Mouse (Mus musculus) forebrain, embryonic 10.5 days (tissue): ENCODE data around the gene Kcnj11. TPM values are rescaled to one million over a fixed set of nuclear protein-coding genes. Genes with fewer than 3 reads are reported as not detected.

Experiments
- DNase-seq: peaks from one replicate; pipeline ENCODE4 v3.0.0-alpha.2; 2017; ENCODE audit warnings: low spot score; ENCODE audit errors: extremely low spot score
- H3K27ac ChIP-seq: fragments of 300-500 bp; sonication (generic); 2 replicates; pipeline ENCODE4 v1.5.1; 2016; ENCODE audit warnings: mild to moderate bottlenecking
- H3K27me3 ChIP-seq: fragments of 300-500 bp; sonication (generic); 2 replicates; pipeline ENCODE4 v1.6.1; 2016; ENCODE audit warnings: mild to moderate bottlenecking; ENCODE audit not compliant: poor library complexity, severe bottlenecking
- H3K36me3 ChIP-seq: fragments of 300-500 bp; sonication (generic); replicated peaks from 2 replicates; pipeline ENCODE4 v1.6.1; 2016; ENCODE audit warnings: mild to moderate bottlenecking, moderate library complexity
- H3K4me1 ChIP-seq: fragments of 300-500 bp; sonication (generic); 2 replicates; pipeline ENCODE4 v1.6.1; 2016
- H3K4me3 ChIP-seq: fragments of 300-500 bp; sonication (generic); 2 replicates; pipeline ENCODE4 v1.5.1; 2016; ENCODE audit warnings: mild to moderate bottlenecking, moderate library complexity
- H3K9me3 ChIP-seq: fragments of 300-500 bp; sonication (generic); 2 replicates; pipeline ENCODE4 v1.6.1; 2016; ENCODE audit warnings: mild to moderate bottlenecking, moderate library complexity
- WGBS: fragments of 180-500 bp; shearing (Covaris S2); methylation state at CpG from one replicate; pipeline ENCODE4 v1.1.7; 2016; 5-methylcytosine and 5-hydroxymethylcytosine counted together
- polyA plus RNA-seq: library from polyadenylated mRNA; unstranded; fragments of >200 nt; fragmentation: Nextera tagmentation; extraction: Ambion mirVana; gene quantifications from 2 replicates; pipeline ENCODE4 v1.2.1, GENCODE M21; 2016

Gene Kcnj11
- 0.12 and 0.54 TPM in 2 replicates for polyA plus RNA-seq

GRCm38 (mm10) chr7:46100563-46100962 lies at the start of gene Kcnj11:
Gene Kcnj11, minus strand, starts transcription at chr7:46100764.
- DNase-seq = peak; percentile 89
- Histone ChIP-seq H3K27me3 (peaks cover 50% of the 10 kb centered on the region), H3K9me3 (no peaks in the 10 kb centered on the region), H3K36me3 (no peaks in the 10 kb centered on the region), H3K4me1 (peaks cover 15% of the 10 kb centered on the region), H3K4me3 (peak within 1 kb of the TSS; percentile 74), H3K27ac (peak within 1 kb of the TSS; percentile 84)
- whole genome bisulfite sequencing = 1% methylated on average over 34 of the region's 34 CpGs

GRCm38 (mm10) chr7:46147417-46147816 lies 46.9 kb upstream of the Kcnj11 start:
- Histone ChIP-seq H3K27ac (no peak overlapping the region), H3K4me1 (no peaks in the 10 kb centered on the region), H3K36me3 (no peaks in the 10 kb centered on the region), H3K4me3 (no peak overlapping the region), H3K9me3 (no peaks in the 10 kb centered on the region), H3K27me3 (no peaks in the 10 kb centered on the region)
- DNase-seq = no peak
- WGBS = 92% methylated on average over 7 of the region's 7 CpGs

DNA sequence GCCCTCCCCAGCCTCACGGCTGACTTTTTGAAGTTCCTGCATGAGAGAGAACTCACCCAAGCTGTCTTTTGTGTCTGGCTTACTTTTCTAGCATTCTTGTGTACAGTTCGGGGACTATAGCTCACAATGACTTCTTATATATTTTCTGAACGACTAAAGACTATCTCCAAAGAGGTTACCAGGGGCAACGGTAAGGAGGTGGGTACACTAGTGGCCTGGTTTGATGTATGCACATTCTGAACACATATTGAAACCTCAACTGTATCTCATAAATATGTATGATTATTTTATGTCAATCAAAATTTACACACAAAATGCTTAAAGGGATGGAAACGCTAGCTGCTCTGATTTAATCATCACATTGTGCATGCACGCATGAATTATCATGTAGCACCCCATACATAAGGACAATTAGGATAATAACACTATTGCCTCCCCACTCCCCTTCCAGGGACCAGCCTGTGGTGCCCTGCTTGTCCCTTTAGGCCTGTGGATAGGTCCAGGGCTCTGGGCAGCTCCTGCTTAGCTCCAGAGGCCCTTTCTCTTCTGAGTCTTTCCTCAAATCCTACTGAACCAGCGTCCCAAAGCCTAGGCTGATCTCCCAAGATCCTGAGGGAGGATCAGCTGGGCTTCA lies 46.2 kb upstream of the Kcnj11 start:
- H3K36me3 ChIP-seq = no peaks in the 10 kb centered on the region
- H3K27ac ChIP-seq = no peak overlapping the region
- 91% methylated on average over 7 of the region's 7 CpGs for WGBS
- no peaks in the 10 kb centered on the region for H3K27me3 ChIP-seq
- H3K4me1 ChIP-seq = no peaks in the 10 kb centered on the region
- H3K9me3 ChIP-seq = no peaks in the 10 kb centered on the region
- DNase-seq = no peak
- H3K4me3 ChIP-seq = no peak overlapping the region

DNA sequence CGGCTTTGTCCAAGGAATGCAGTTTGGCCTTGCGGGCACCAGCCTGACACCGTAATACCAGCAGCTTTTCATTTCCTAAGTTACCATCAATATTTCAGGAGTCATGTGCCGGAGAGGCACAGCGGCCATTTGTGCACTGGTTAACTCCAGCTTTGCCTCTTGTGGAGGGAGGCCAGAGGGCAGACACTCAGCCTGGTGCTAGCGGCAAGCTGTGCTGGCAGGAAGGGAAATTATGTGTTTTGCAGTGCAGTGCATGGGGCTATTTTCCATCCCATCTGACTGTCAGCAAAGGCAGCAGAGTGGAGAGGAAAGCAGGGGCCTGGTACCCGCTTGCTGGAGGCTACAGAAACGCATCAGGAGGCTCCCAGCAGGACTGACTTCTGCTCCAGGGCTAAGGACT lies 43.5 kb upstream of the Kcnj11 start:
- Histone ChIP-seq H3K4me3 (no peak overlapping the region), H3K36me3 (no peaks in the 10 kb centered on the region), H3K9me3 (no peaks in the 10 kb centered on the region), H3K4me1 (no peaks in the 10 kb centered on the region), H3K27ac (no peak overlapping the region), H3K27me3 (no peaks in the 10 kb centered on the region)
- 87% methylated on average over 8 of the region's 8 CpGs for WGBS
- DNase-seq = no peak

DNA sequence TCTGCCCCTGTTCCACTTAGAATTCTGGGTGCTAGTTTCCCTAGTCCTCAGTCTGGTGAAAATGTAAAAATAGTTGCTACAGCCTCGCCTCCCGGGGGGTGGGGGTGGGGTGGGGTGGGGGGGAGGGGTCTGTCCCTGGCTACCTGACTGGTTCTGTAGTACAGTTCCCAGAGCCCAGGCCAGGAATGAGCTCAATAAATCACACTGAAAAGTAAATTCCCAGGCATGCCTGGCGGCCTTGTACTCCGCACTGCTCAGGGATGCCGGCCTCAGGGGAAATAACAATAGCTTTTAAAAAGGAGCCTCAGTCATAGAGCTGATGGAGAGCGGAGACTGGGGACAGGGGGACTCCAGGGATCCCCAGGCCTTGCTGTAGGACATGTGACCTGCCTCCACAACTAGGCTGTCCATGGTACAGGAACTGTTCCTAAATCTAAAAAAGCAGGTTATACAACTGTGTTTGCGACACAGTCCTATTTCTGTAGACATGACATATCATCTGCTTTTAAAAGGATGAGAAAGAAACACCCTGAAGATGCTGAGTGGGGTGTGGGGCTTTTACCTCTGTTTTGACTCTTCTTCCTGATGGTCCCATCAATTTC lies 37.9 kb upstream of the Kcnj11 start:
- Histone ChIP-seq H3K27me3 (peaks cover 9% of the 10 kb centered on the region), H3K36me3 (no peaks in the 10 kb centered on the region), H3K4me1 (peaks cover 25% of the 10 kb centered on the region), H3K4me3 (no peak overlapping the region), H3K27ac (no peak overlapping the region), H3K9me3 (no peaks in the 10 kb centered on the region)
- DNase-seq = no peak
- WGBS = 52% methylated on average over 7 of the region's 7 CpGs

DNA sequence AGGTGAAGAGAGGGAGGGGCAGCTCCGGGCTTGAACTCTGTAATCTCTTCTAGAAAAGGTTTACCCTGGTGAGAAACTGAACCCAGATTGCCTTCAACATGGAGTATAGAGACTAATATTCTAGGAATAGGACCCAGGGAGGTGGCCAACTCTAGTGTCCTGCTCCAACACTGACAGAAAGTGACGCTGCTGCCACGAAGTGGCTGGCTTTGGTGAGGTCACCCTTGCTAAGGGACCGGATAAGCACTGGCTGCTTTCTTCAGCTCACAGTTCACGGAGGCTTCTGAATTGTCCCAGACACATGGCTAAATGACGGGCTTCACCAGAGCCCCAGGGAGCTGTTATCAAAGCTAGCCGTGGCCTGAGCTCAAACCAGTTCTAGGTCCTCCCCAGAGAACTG lies 33.3 kb upstream of the Kcnj11 start:
- Histone ChIP-seq H3K27me3 (peaks cover 30% of the 10 kb centered on the region), H3K9me3 (no peaks in the 10 kb centered on the region), H3K4me3 (no peak overlapping the region), H3K36me3 (no peaks in the 10 kb centered on the region), H3K27ac (peak overlapping the region; percentile 59), H3K4me1 (peaks cover 50% of the 10 kb centered on the region)
- 29% methylated on average over 7 of the region's 7 CpGs for WGBS
- no peak for DNase-seq

- peaks cover 41% of the 10 kb centered on the region for H3K4me1 ChIP-seq
- no peak overlapping the region for H3K4me3 ChIP-seq
- no peaks in the 10 kb centered on the region for H3K36me3 ChIP-seq
- H3K27ac ChIP-seq = no peak overlapping the region
- WGBS = 87% methylated on average over 12 of the region's 12 CpGs
- peaks cover 30% of the 10 kb centered on the region for H3K27me3 ChIP-seq
- no peak for DNase-seq
- H3K9me3 ChIP-seq = no peaks in the 10 kb centered on the region
Measured at GRCm38 (mm10) chr7:46132229-46132628, 31.7 kb upstream of the Kcnj11 start.

DNA sequence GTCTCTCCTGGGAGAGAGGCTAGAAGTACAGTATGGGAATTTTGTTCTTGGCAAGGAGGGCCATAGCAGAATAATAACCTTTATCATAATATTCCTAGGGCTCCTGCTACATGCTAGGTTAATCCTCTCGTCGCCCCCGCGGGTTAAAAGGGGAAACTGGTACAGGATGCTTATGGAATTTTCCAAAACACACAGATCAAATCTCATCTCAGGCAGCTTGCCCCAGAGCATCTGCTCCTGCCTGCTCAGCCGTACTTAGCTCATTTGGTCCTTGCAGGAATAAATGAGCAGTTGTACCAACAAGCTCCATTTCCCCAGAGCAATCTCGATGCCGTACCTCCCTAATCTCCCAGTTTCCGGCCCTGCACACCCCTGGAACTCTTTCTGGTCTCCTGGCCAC lies 31.2 kb upstream of the Kcnj11 start:
- 82% methylated on average over 8 of the region's 8 CpGs for WGBS
- no peak overlapping the region for H3K27ac ChIP-seq

GRCm38 (mm10) chr7:46131266-46131665 lies 30.7 kb upstream of the Kcnj11 start:
- no peaks in the 10 kb centered on the region for H3K9me3 ChIP-seq
- WGBS = 16% methylated on average over 3 of the region's 3 CpGs
- H3K4me3 ChIP-seq = no peak overlapping the region
- DNase-seq = no peak
- H3K27ac ChIP-seq = no peak overlapping the region
- no peaks in the 10 kb centered on the region for H3K36me3 ChIP-seq
- H3K27me3 ChIP-seq = peaks cover 30% of the 10 kb centered on the region
- peaks cover 41% of the 10 kb centered on the region for H3K4me1 ChIP-seq

More for the DNA sequence above, 31.2 kb upstream of the Kcnj11 start:
- no peak overlapping the region for H3K4me3 ChIP-seq
- no peaks in the 10 kb centered on the region for H3K9me3 ChIP-seq
- H3K36me3 ChIP-seq = no peaks in the 10 kb centered on the region
- DNase-seq = no peak
- peaks cover 30% of the 10 kb centered on the region for H3K27me3 ChIP-seq
- peaks cover 41% of the 10 kb centered on the region for H3K4me1 ChIP-seq

DNA sequence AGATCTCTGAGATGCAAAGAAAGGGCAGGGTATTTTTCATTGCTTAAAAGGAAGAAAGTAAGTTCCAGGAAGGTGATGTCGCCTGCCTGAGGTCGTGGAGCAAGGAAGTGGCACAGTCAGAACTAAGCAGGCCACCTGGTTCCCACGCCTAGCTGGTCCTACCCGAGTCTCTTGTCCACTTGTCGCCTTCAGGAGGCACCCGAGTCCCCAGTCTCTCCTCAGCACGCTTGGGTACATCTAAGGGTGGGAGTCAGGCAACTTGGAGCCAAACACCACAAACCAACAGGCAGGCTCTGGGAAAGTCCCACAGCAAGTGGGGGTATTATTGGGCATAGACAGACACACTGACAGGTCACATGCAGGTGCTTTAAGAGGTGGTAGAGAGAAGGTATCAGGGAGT lies 30.2 kb upstream of the Kcnj11 start:
- no peak for DNase-seq
- Histone ChIP-seq H3K4me3 (no peak overlapping the region), H3K9me3 (no peaks in the 10 kb centered on the region), H3K27me3 (peaks cover 30% of the 10 kb centered on the region), H3K27ac (no peak overlapping the region), H3K36me3 (no peaks in the 10 kb centered on the region), H3K4me1 (peaks cover 41% of the 10 kb centered on the region)
- 77% methylated on average over 7 of the region's 7 CpGs for WGBS

DNA sequence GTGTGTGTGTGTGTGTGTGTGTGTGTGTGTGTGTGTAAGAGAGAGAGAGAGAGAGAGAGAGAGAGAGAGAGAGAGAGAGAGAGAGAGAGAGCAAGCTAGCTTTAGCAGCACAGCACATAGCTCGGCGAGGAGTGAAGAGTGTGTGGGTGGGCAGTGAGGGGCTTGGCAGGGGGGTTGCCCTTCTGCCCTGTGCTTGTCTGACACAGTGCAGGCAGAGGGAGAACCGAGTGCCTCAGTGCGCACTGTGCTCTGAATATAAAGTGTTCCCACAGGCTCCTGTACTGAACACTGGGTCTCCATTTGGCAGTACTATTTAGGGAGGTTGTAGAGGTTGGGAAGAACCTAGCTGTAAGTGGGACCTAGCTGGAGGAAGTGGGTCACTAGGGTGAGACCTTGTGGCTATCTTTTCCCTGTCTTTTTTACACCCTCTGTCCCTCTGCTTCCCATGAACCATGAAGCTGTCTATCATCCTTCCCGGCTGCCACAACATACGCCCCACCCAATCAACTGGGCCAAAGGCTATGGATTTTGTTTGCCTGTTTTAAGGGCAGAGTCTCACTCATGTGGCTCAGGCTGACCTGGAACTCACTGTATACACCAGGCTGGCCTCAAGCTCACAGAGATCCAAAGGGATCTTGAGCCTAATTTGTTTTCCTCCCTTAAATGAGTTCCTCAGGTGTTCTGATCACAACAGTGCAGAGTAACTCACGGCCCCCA lies 29.1 kb upstream of the Kcnj11 start:
- no peak overlapping the region for H3K4me3 ChIP-seq
- WGBS = 65% methylated on average over 7 of the region's 7 CpGs
- H3K36me3 ChIP-seq = no peaks in the 10 kb centered on the region
- no peak overlapping the region for H3K27ac ChIP-seq
- peaks cover 39% of the 10 kb centered on the region for H3K4me1 ChIP-seq
- DNase-seq = no peak
- H3K9me3 ChIP-seq = no peaks in the 10 kb centered on the region
- H3K27me3 ChIP-seq = peaks cover 30% of the 10 kb centered on the region

DNA sequence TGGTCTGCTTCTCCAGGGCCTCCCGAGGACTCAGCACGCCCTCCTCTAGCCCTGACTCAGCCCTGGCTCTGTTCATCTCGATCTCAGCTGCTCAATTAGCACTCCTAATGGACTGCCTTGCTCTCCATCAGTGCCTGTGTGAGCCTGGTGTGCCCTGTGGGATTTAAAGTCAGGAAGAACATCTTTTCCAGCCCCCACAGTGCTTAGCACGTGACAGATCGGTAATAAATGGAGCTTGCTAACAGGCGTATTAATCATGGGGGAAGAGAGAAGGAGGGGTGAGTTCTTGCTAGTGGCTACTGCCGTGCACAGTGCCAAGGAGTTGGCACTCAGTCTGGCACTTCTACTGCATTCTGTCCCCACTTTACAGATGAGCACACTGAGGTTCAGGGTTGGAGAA lies 27.6 kb upstream of the Kcnj11 start:
- H3K27ac ChIP-seq = no peak overlapping the region
- H3K4me1 ChIP-seq = peaks cover 28% of the 10 kb centered on the region
- DNase-seq = no peak

GRCm38 (mm10) chr7:46125340-46125739 lies 24.8 kb upstream of the Kcnj11 start:
- WGBS = 94% methylated on average over 11 of the region's 11 CpGs
- Histone ChIP-seq H3K9me3 (peaks cover 4% of the 10 kb centered on the region; the same call in 1 of the 2 replicates), H3K27ac (no peak overlapping the region), H3K4me3 (no peak overlapping the region), H3K36me3 (no peaks in the 10 kb centered on the region), H3K4me1 (peaks cover 17% of the 10 kb centered on the region), H3K27me3 (no peaks in the 10 kb centered on the region)
- DNase-seq = no peak

More for the DNA sequence above, 27.6 kb upstream of the Kcnj11 start:
- no peaks in the 10 kb centered on the region for H3K9me3 ChIP-seq
- peaks cover 18% of the 10 kb centered on the region for H3K27me3 ChIP-seq
- no peak overlapping the region for H3K4me3 ChIP-seq
- WGBS = 75% methylated on average over 7 of the region's 7 CpGs
- H3K36me3 ChIP-seq = no peaks in the 10 kb centered on the region
